Mouse (Mus musculus) G1E (cell line): ENCODE results near the gene Ccnk.

Source experiments
- CTCF ChIP-seq: IDR thresholded peaks from 2 replicates; pipeline ENCODE4 v1.5.1; 2012; ENCODE audit warnings: low read depth, low read length, inconsistent platforms, mixed read lengths
- GATA1 ChIP-seq: IDR thresholded peaks from 2 replicates; pipeline ENCODE4 v1.6.1; 2012; ENCODE audit warnings: borderline replicate concordance, low read length, inconsistent platforms, mixed read lengths
- GATA2 ChIP-seq: IDR thresholded peaks from 2 replicates; pipeline ENCODE4 v1.6.1; 2012; ENCODE audit warnings: low read depth, low read length, inconsistent platforms, borderline replicate concordance
- POLR2AphosphoS5 ChIP-seq: IDR thresholded peaks from 2 replicates; pipeline ENCODE4 v1.6.1; 2012; ENCODE audit warnings: low read depth, low read length, inconsistent platforms; ENCODE audit not compliant: insufficient replicate concordance
- TAL1 ChIP-seq: conservative IDR thresholded peaks from 2 replicates; pipeline ENCODE4 v1.6.1; 2012; ENCODE audit warnings: low read depth, low read length, inconsistent platforms, mixed read lengths

DNA sequence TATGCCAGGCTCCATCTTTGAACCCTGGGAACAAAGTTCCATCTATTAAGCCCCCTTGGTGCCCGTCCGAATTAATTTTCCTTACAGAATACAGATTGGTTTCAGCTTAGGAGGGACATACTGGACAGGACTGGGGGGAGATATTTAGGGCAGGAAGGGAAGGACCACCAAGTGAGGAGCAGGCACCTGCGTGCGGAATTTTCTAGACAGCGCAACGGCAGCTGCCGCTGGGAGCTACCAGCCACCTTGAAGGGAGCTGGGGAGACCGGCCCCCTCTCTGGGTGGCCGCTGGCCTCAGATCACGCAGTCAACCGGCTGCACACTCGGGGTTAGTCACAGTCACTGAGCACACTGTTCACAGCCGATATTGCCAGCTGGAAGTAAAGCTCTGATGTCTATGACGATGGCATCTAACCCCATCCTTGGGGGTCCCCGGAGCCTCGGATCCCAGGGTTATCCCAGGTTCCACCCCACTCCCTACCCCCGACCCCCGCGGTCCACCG is 62.9 kb downstream of the Ccnk start:
- TF ChIP-seq TAL1 = no peak
- TF ChIP-seq CTCF = no peak
- TF ChIP-seq GATA1 = no peak
- TF ChIP-seq POLR2AphosphoS5 = no peak
- no peak for TF ChIP-seq GATA2
